Mouse (Mus musculus) MEL (cell line): ENCODE measurements around the gene Rora. TPM values are rescaled to one million over a fixed set of nuclear protein-coding genes. Genes with fewer than 3 reads are reported as not detected.

Source experiments
- DNase-seq: peaks from one replicate; pipeline ENCODE4 v3.0.0; 2011; ENCODE audit warnings: low read depth, low spot score
- H3K27ac ChIP-seq: 2 replicates; pipeline ENCODE4 v1.5.1; 2012; ENCODE audit warnings: low read depth, mild to moderate bottlenecking, control low read depth, low read length, moderate library complexity; ENCODE audit not compliant: control insufficient read depth
- H3K27me3 ChIP-seq, 2 experiments: fragments of 150-350 bp in 1 of 2; sonication (generic) in 1 of 2; 2 replicates each; pipeline ENCODE4 v1.6.1; 2012; ENCODE audit warnings: low read length in 2 of 2, mild to moderate bottlenecking in 2 of 2, improper control_type of control experiment in 1 of 2, moderate library complexity in 1 of 2; ENCODE audit not compliant: insufficient read depth in 2 of 2, control insufficient read depth in 1 of 2
- H3K36me3 ChIP-seq, 2 experiments: 2 replicates each; pipeline ENCODE4 v1.6.1; 2012 to 2014; ENCODE audit warnings: low read length in 2 of 2, improper control_type of control experiment in 1 of 2, inconsistent platforms in 1 of 2, mild to moderate bottlenecking in 1 of 2; ENCODE audit not compliant: insufficient read depth in 2 of 2, control insufficient read depth in 1 of 2
- H3K4me1 ChIP-seq, 2 experiments: fragments of 150-350 bp in 1 of 2; sonication (generic) in 1 of 2; 2 replicates each; pipeline ENCODE4 v1.6.1; 2012; ENCODE audit warnings: low read length in 2 of 2, improper control_type of control experiment in 1 of 2, mild to moderate bottlenecking in 1 of 2; ENCODE audit not compliant: insufficient read depth in 2 of 2, control insufficient read depth in 1 of 2
- H3K4me3 ChIP-seq, 2 experiments: fragments of 150-350 bp in 1 of 2; sonication (generic) in 1 of 2; 2 replicates each; pipeline ENCODE4 v1.5.1; 2012; ENCODE audit warnings: low read depth in 2 of 2, low read length in 2 of 2, mild to moderate bottlenecking in 2 of 2, moderate library complexity in 2 of 2, control low read depth in 1 of 2, improper control_type of control experiment in 1 of 2; ENCODE audit not compliant: control insufficient read depth in 1 of 2, insufficient read depth in 1 of 2
- H3K79me2 ChIP-seq: 2 replicates; pipeline ENCODE4 v1.6.1; 2012; ENCODE audit warnings: mild to moderate bottlenecking, low read length, moderate library complexity; ENCODE audit not compliant: control insufficient read depth, poor library complexity, insufficient read depth
- H3K9ac ChIP-seq: 2 replicates; pipeline ENCODE4 v1.6.1; 2012; ENCODE audit warnings: low read depth, mild to moderate bottlenecking, control low read depth, low read length, moderate library complexity; ENCODE audit not compliant: control insufficient read depth, poor library complexity, severe bottlenecking
- H3K9me3 ChIP-seq: fragments of 150-350 bp; sonication (generic); replicated peaks from 2 replicates; pipeline ENCODE4 v1.6.1; 2012; ENCODE audit warnings: mild to moderate bottlenecking, low read length, improper control_type of control experiment, moderate library complexity; ENCODE audit not compliant: insufficient read depth
- CHD2 ChIP-seq: IDR thresholded peaks from 2 replicates; pipeline ENCODE4 v1.6.1; 2011; ENCODE audit warnings: low read length, improper control_type of control experiment
- EP300 ChIP-seq, 2 experiments: IDR thresholded peaks; 2 replicates each; pipeline ENCODE4 v1.6.1; 2011; ENCODE audit warnings: improper control_type of control experiment in 2 of 2, low read length in 2 of 2, low read depth in 1 of 2, mild to moderate bottlenecking in 1 of 2
- ETS1 ChIP-seq: IDR thresholded peaks from 2 replicates; pipeline ENCODE4 v1.6.1; 2012; ENCODE audit warnings: low read depth, mild to moderate bottlenecking, inconsistent platforms, low read length, improper control_type of control experiment, moderate library complexity
- GATA1 ChIP-seq: IDR thresholded peaks from 2 replicates; pipeline ENCODE4 v1.6.1; 2011; ENCODE audit warnings: low read depth, low read length, improper control_type of control experiment
- HCFC1 ChIP-seq: IDR thresholded peaks from 2 replicates; pipeline ENCODE4 v1.6.1; 2012; ENCODE audit warnings: low read depth, mild to moderate bottlenecking, inconsistent platforms, low read length, improper control_type of control experiment, moderate library complexity
- JUND ChIP-seq: IDR thresholded peaks from 2 replicates; pipeline ENCODE4 v1.6.1; 2011; ENCODE audit warnings: low read depth, mild to moderate bottlenecking, improper control_type of control experiment, low read length
- KAT2A ChIP-seq: conservative IDR thresholded peaks from 2 replicates; pipeline ENCODE4 v1.6.1; 2012; ENCODE audit warnings: low read depth, low read length, improper control_type of control experiment, inconsistent platforms
- MAX ChIP-seq: IDR thresholded peaks from 2 replicates; pipeline ENCODE4 v1.6.1; 2011; ENCODE audit warnings: low read length, improper control_type of control experiment
- MAZ ChIP-seq: IDR thresholded peaks from 2 replicates; pipeline ENCODE4 v1.6.1; 2012; ENCODE audit warnings: low read depth, mild to moderate bottlenecking, inconsistent platforms, low read length, improper control_type of control experiment
- POLR2A ChIP-seq, 2 experiments: IDR thresholded peaks; 2 replicates each; pipeline ENCODE4 v1.6.1; 2011 to 2012; ENCODE audit warnings: low read length in 2 of 2, mild to moderate bottlenecking in 2 of 2, control low read depth in 1 of 2, improper control_type of control experiment in 1 of 2, low read depth in 1 of 2, moderate library complexity in 1 of 2; ENCODE audit not compliant: control insufficient read depth in 1 of 2, insufficient read depth in 1 of 2, poor library complexity in 1 of 2
- POLR2AphosphoS5 ChIP-seq: IDR thresholded peaks from 2 replicates; pipeline ENCODE4 v1.6.1; 2012; ENCODE audit warnings: low read depth, borderline replicate concordance, mild to moderate bottlenecking, inconsistent platforms, low read length, moderate library complexity, mixed read lengths
- RAD21 ChIP-seq: IDR thresholded peaks from 2 replicates; pipeline ENCODE4 v1.6.1; 2011; ENCODE audit warnings: mild to moderate bottlenecking, low read depth, low read length, improper control_type of control experiment
- RCOR1 ChIP-seq: IDR thresholded peaks from 2 replicates; pipeline ENCODE4 v1.6.1; 2012; ENCODE audit warnings: low read depth, mild to moderate bottlenecking, inconsistent platforms, low read length, improper control_type of control experiment
- TAL1 ChIP-seq: IDR thresholded peaks from 2 replicates; pipeline ENCODE4 v1.6.1; 2012; ENCODE audit warnings: mild to moderate bottlenecking, inconsistent platforms, low read length, moderate library complexity, mixed read lengths
- TCF12 ChIP-seq: IDR thresholded peaks from 2 replicates; pipeline ENCODE4 v1.6.1; 2014; ENCODE audit warnings: low read depth, mild to moderate bottlenecking, inconsistent platforms, low read length, improper control_type of control experiment, moderate library complexity
- USF2 ChIP-seq, 2 experiments: IDR thresholded peaks; 2 replicates each; pipeline ENCODE4 v1.6.1; 2011 to 2012; ENCODE audit warnings: improper control_type of control experiment in 2 of 2, low read length in 2 of 2, borderline replicate concordance in 1 of 2, inconsistent platforms in 1 of 2, low read depth in 1 of 2, mild to moderate bottlenecking in 1 of 2; ENCODE audit not compliant: insufficient read depth in 1 of 2
- ZC3H11A ChIP-seq: IDR thresholded peaks from 2 replicates; pipeline ENCODE4 v1.6.1; 2012; ENCODE audit warnings: low read depth, mild to moderate bottlenecking, inconsistent platforms, low read length, improper control_type of control experiment
- ZKSCAN1 ChIP-seq: IDR thresholded peaks from 2 replicates; pipeline ENCODE4 v1.6.1; 2012; ENCODE audit warnings: low read depth, mild to moderate bottlenecking, inconsistent platforms, low read length, improper control_type of control experiment, moderate library complexity
- ZNF384 ChIP-seq: IDR thresholded peaks from 2 replicates; pipeline ENCODE4 v1.6.1; 2012; ENCODE audit warnings: low read depth, mild to moderate bottlenecking, inconsistent platforms, low read length, improper control_type of control experiment
- polyA plus RNA-seq, 2 experiments: library from polyadenylated mRNA; stranded (reverse) in 1 of 2; unstranded in 1 of 2; fragments of >175 nt in 1 of 2; fragments of >200 nt in 1 of 2; gene quantifications; 2 replicates each; pipeline versions ENCODE4 v1.2.1 to v1.2.4; 2012; ENCODE audit warnings: low replicate concordance in 2 of 2, low read depth in 1 of 2; ENCODE audit not compliant: insufficient read length in 2 of 2, insufficient read depth in 1 of 2, missing spikeins in 1 of 2
- total RNA-seq: library from RNA; depleted of rRNA; stranded (reverse); fragments of 300-350 nt; gene quantifications from 2 replicates; pipeline ENCODE4 v1.2.3, GENCODE M21; 2012

The Rora gene
- total and polyA plus RNA-seq, 3 experiments, result not detected

DNA sequence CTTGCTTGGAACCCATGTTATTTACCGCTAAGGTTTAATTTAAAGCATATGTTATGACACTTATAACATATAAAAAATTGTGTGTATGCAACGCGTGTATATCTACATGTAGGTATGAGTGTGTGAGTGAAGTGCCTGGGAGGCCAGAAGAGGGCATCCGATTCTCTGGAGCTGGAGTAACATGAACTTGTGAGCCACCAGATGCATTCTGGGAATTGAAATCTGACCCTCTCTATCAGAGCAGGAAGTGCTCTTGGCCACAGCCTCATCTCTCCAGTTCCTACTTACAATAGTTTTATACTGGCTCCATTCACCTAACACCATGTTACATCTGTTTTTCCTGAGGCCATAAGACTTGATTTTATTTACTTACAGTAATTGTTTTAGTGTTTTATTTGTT lies 238.8 kb downstream of the Rora start:
- Histone ChIP-seq H3K27ac (no peak overlapping the region), H3K27me3 (no peaks in the 10 kb centered on the region), H3K9me3 (no peaks in the 10 kb centered on the region), H3K4me3 (no peak overlapping the region), H3K4me1 (no peaks in the 10 kb centered on the region), H3K36me3 (no peaks in the 10 kb centered on the region), H3K79me2 (no peaks in the 10 kb centered on the region), H3K9ac (no peak overlapping the region)
- no peak for DNase-seq
- TF ChIP-seq CHD2 (no peak), USF2 (IDR thresholded peaks at IDR 0.05; ENCODE audit: borderline replicate concordance in 1 of 2, insufficient read depth in 1 of 2, low read depth in 1 of 2, low read length in 2 of 2) (no peak), POLR2AphosphoS5 (no peak), MAZ (no peak)

DNA sequence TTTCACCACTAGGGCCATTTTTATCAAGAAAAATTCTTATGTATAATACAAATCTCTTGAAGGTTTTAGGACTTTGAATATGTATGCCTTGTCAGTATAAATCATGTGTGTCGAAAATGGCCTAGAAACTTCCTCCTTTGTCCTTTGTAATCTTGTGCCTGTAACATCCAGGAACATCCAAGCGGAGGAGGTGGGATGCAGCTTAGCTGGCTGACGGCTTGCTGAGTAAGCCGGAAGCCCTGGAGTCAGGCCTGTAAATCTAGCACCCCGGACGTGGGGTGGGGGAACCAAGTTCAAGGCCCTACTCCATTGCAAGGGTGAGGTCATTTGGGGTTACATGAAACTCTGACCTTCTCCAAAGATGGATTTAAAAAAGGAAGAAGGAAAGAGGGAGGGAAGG lies 239.3 kb downstream of the Rora start:
- Histone ChIP-seq H3K27ac (no peak overlapping the region), H3K4me1 (no peaks in the 10 kb centered on the region), H3K79me2 (no peaks in the 10 kb centered on the region), H3K4me3 (no peak overlapping the region), H3K27me3 (no peaks in the 10 kb centered on the region), H3K36me3 (no peaks in the 10 kb centered on the region), H3K9ac (no peak overlapping the region), H3K9me3 (no peaks in the 10 kb centered on the region)
- TF ChIP-seq RAD21, result no peak
- TF ChIP-seq ZKSCAN1, result no peak
- no peak for TF ChIP-seq USF2 (IDR thresholded peaks at IDR 0.05; ENCODE audit: borderline replicate concordance in 1 of 2, insufficient read depth in 1 of 2, low read depth in 1 of 2, low read length in 2 of 2)
- no peak for TF ChIP-seq JUND
- TF ChIP-seq KAT2A, result no peak
- TF ChIP-seq EP300 (IDR thresholded peaks at IDR 0.05; ENCODE audit: low read depth in 1 of 2, low read length in 2 of 2), result no peak
- no peak for TF ChIP-seq CHD2
- no peak for TF ChIP-seq ZNF384
- TF ChIP-seq ETS1, result no peak
- no peak for TF ChIP-seq GATA1
- no peak for TF ChIP-seq HCFC1
- TF ChIP-seq TCF12, result no peak
- no peak for DNase-seq

DNA sequence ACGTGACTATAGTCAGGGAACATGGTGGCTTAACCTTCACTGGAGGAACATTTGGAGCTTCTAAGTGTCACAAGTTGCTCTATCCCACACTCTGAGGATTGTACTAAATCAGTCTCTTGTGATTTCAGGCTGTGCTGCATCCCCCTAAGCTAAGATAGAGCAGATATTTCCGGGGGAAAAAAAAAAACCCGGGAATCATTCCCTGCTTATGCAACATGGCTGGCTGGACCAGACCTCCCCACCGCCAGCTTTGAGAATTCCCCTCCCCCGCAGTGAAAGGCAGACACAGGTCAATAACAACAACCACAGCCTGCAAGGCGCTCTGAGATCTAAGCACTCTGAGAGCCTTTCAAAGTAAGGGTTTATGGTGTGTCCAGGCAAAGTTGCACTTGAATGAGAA lies 244.7 kb downstream of the Rora start:
- no peak for TF ChIP-seq POLR2AphosphoS5
- no peak for TF ChIP-seq RCOR1
- TF ChIP-seq POLR2A (IDR thresholded peaks at IDR 0.05; ENCODE audit: control insufficient read depth in 1 of 2, insufficient read depth in 1 of 2, low read depth in 1 of 2, low read length in 2 of 2, poor library complexity in 1 of 2), result no peak
- no peak for TF ChIP-seq ZC3H11A
- TF ChIP-seq MAX, result no peak
- no peak for TF ChIP-seq TAL1
- no peak for TF ChIP-seq EP300 (IDR thresholded peaks at IDR 0.05; ENCODE audit: low read depth in 1 of 2, low read length in 2 of 2)
- H3K27ac ChIP-seq, result no peak overlapping the region
- H3K4me1 ChIP-seq, result no peaks in the 10 kb centered on the region
- H3K9ac ChIP-seq, result no peak overlapping the region
- H3K4me3 ChIP-seq, result no peak overlapping the region
- no peaks in the 10 kb centered on the region for H3K9me3 ChIP-seq
- no peak for DNase-seq
- no peaks in the 10 kb centered on the region for H3K36me3 ChIP-seq
- no peaks in the 10 kb centered on the region for H3K27me3 ChIP-seq
- H3K79me2 ChIP-seq, result no peaks in the 10 kb centered on the region
